Mouse (Mus musculus) stomach, postnatal 0 days (tissue): ENCODE data around the gene Sgip1.

ENCODE experiments used
- CTCF ChIP-seq: IDR thresholded peaks from 2 replicates; pipeline ENCODE4 v1.5.1; 2016; ENCODE audit warnings: antibody characterized with exemption, low read depth, mild to moderate bottlenecking, moderate library complexity
- EP300 ChIP-seq: optimal IDR thresholded peaks from 2 replicates; pipeline ENCODE3; 2016; ENCODE audit warnings: antibody characterized with exemption

GRCm38 (mm10) chr4:102859259-102860194 is 118.4 kb downstream of the Sgip1 start:
- TF ChIP-seq CTCF (peak; percentile 51), EP300 (no peak)
